Mouse (Mus musculus) brain, adult 2 months (tissue): Measurements from ENCODE around the gene Heca.
"Not testable (repeated sequence)": the region's sequence is repeated elsewhere in the genome, so short reads cannot be mapped to it uniquely, and the experiment has no call there.

ENCODE experiments used
- DNase-seq: peaks from one replicate; pipeline ENCODE4 v3.0.0; 2011; ENCODE audit warnings: low read depth, low spot score

The Heca gene

GRCm38 (mm10) chr10:17880724-17881123, 67.1 kb downstream of the Heca start:
- DNase-seq = no peak

DNA sequence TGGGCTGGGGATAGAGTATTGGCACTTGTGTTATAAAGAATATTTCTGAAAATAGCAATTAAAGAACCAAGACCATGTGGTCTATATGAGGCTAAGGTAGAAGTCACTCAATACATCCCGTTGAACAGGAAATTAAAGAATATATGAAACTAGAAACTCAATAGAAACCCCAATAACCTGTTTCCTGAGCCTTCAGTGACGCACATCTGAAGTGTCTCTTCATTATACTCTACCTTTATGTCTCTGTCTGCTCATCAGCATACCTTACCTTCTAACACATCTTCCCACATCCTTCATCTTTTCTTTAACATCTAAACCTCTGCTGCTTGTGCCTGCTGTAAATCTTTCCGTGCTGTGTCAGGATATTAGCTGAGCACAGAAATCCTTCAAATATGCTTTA, 67.8 kb downstream of the Heca start:
- no peak for DNase-seq

GRCm38 (mm10) chr10:17878002-17878919, 69.6 kb downstream of the Heca start:
- DNase-seq = no peak

GRCm38 (mm10) chr10:17869822-17870662, 77.8 kb downstream of the Heca start:
- peak; percentile 89 for DNase-seq

- DNase-seq = peak; percentile 75
Measured at GRCm38 (mm10) chr10:17860701-17861480, 87.0 kb downstream of the Heca start.

- DNase-seq = no peak
Measured at GRCm38 (mm10) chr10:17857647-17858261, 90.1 kb downstream of the Heca start.

DNA sequence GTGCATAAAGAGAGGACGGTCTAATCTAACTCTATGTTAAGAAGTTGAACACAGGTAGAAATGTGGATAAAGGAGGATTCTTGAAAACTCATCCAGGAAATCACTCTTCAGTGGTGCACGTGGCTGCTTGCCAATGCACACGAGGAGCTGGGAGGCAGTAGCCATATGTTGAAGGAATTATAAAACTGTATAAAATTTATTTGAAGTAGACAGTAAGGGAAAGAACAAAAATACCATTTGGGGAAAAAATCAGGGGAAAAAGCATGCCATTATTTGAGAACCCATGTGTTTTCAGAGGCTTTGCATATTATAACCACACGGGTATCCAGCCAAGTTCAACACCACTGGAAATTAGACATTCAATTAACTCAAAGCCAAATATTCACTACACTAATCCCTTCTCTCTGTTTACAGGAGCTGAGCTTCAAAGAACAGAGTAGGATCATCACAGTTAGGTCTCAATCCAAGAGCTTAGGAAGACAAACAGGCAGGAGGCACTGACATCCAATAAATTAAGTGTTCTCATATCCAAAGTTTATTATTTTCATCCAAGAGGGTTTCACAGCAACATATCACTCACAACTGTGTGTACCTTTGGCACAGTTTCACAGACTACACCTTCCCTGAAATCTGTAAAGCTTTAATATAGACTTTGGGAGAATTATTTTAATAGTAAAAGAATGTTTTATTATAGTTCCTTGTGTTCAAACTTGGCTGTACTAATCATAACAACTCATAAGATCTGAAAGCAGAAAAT, 102.9 kb downstream of the Heca start:
- peak; percentile 67 for DNase-seq

GRCm38 (mm10) chr10:17842030-17842429, 105.8 kb downstream of the Heca start:
- peak; percentile 87 for DNase-seq

GRCm38 (mm10) chr10:17836275-17836674, 111.6 kb downstream of the Heca start:
- DNase-seq = peak; percentile 36

GRCm38 (mm10) chr10:17835031-17835430, 112.8 kb downstream of the Heca start:
- no peak for DNase-seq

DNA sequence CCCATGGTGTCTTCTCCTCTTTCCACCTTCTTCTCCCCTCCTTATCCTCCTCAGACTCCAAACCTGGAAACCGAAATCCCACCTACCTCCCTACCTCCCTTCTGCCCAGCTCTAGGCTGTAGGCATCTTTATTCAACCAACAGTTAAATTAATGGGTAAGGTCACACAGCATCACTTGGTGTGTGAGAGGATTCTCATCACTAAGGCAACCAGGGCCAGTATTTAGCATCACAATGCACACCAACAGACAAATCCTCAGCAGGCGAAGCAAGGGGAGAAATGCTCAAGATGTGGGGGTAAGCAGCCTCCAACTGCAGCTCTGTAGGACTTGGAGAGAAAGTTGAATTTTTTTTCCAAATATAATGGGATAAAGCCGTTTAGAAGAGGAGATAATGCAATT, 116.8 kb downstream of the Heca start:
- no peak for DNase-seq

DNA sequence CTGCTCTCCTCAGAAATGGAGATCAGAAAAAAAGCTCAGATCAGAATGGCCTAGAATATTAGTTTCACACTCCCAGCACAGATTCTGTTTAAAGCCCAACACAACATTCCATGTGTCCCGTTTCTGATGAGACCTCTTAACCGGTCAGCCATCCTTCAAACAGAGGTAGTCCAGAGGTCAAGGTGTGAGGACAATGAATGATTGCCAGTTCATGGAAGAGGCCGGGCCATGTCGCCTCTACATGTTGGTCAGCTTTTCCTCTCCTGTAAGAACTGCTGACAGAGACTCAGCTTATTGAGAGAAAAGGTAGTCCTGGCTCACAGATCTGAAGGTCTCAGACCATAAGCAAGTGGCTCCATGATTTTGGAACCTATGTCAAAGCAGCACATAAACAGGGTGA, 118.7 kb downstream of the Heca start:
- no peak for DNase-seq

DNA sequence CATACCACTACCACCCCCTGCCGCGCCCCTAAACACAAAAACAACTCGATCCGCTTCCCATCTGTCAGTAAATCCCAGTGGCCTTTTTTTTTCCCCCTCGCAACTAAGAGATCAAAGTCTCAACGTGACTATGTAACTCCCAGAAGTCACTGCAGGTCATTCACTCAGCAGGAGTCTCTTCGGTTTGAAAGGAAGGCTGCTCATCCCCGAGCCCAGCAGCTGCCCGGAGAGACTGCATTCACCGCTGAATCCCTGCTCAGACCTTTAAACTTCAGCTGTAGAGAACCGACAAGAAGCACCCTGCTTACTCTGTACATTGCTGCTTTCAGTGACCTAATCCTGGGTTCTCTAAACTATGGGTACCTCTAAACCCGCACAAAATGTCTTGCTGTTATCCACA, 120.5 kb downstream of the Heca start:
- no peak for DNase-seq

GRCm38 (mm10) chr10:17820422-17820821, 127.4 kb downstream of the Heca start:
- not testable (repeated sequence) for DNase-seq
